8 mouse cellular contexts compared by ENCODE assay signal in genomic region chr2:90904076-90904855, GRCm38 (mm10). TPM values are rescaled to one million over a fixed set of nuclear protein-coding genes. Genes with fewer than 3 reads are reported as not detected.
A peak's percentile ranks its signal among the peaks of the same experiment; 100 is the strongest.
DNase-seq lines count a peak whose midpoint lies in the region; ATAC-seq lines count a peak whose summit lies in the region.

TSS of gene Kbtbd4 (plus strand) at chr2:90904740.
TSS of gene Ndufs3 (minus strand) at chr2:90904827.

- peak within 1 kb of the TSS; percentile 95 for H3K9ac ChIP-seq in hindbrain, embryonic 11.5 days (ENCODE audit: low read depth, low read length)

- peaks cover 4% of the 10 kb centered on the region for H3K4me1 ChIP-seq in hindbrain, embryonic 11.5 days (replicated peaks; ENCODE audit: control insufficient read depth, insufficient read depth, low read length)

- H3K4me2 ChIP-seq in hindbrain, embryonic 11.5 days (replicated peaks; ENCODE audit: low read depth, low read length): peak within 1 kb of the TSS; percentile 40

- peaks cover 5% of the 10 kb centered on the region; the same call in 1 of the 2 replicates for H3K36me3 ChIP-seq in hindbrain, embryonic 11.5 days (ENCODE audit: control insufficient read depth, insufficient read depth, low read length)

- no peaks in the 10 kb centered on the region for H3K9me3 ChIP-seq in hindbrain, embryonic 11.5 days (ENCODE audit: control insufficient read depth, low read length)

- peak; percentile 93 for ATAC-seq in hindbrain, embryonic 11.5 days (ENCODE audit: low FRiP score)

- peak within 1 kb of the TSS; percentile 85 for H3K27ac ChIP-seq in hindbrain, embryonic 11.5 days (ENCODE audit: low read depth, low read length)

- DNase-seq in Muller cell, postnatal 12 days (ENCODE audit: inconsistent ontology term): peak; percentile 95
- DNase-seq in cerebellum, adult 9-11 months: peak; percentile 88
- peak; percentile 62 to 91 for DNase-seq in frontal cortex, adult 2 months (ENCODE audit: extremely low spot score in 1 of 2, low spot score in 1 of 2)
- DNase-seq in hindbrain, embryonic 11.5 days (ENCODE audit: low spot score): peak; percentile 95
- DNase-seq in layer of hippocampus, postnatal 14 days (ENCODE audit: low spot score in 2 of 2): peak; percentile 87 to 89
- peak; percentile 89 for DNase-seq in lung, postnatal 25 days (ENCODE audit: low spot score)
- peak; percentile 94 for DNase-seq in retina, embryonic 14.5 days (ENCODE audit: low spot score)
- DNase-seq in thymus, postnatal 4 days: peak; percentile 91

- no peaks in the 10 kb centered on the region for H3K27me3 ChIP-seq in hindbrain, embryonic 11.5 days (ENCODE audit: control insufficient read depth, insufficient read depth, low read length)

- WGBS in hindbrain, embryonic 11.5 days: under 1% methylated on average over 43 of the region's 43 CpGs

- peak within 1 kb of the TSS; percentile 78 for H3K4me3 ChIP-seq in hindbrain, embryonic 11.5 days (ENCODE audit: low read depth, low read length)

RNA-seq across cellular contexts. Expression of gene Kbtbd4, which starts in this region (rescaled TPM):
- polyA plus RNA-seq in frontal cortex, adult 2 months (2012; rRNA removed): 24.5 and 28.2 TPM in 2 replicates
- polyA plus RNA-seq in hindbrain, embryonic 11.5 days (2014; fragmentation: Nextera tagmentation; extraction: Ambion mirVana): 46.0 and 49.3 TPM in 2 replicates
- total RNA-seq in layer of hippocampus, postnatal 14 days (2021): 10 to 100 TPM; 31.3 to 38.8 TPM

RNA-seq across cellular contexts. Expression of gene Ndufs3, which starts in this region (rescaled TPM):
- polyA plus RNA-seq in frontal cortex, adult 2 months (2012; rRNA removed): 216 and 222 TPM in 2 replicates
- polyA plus RNA-seq in hindbrain, embryonic 11.5 days (2014; fragmentation: Nextera tagmentation; extraction: Ambion mirVana): 215 and 217 TPM in 2 replicates
- total RNA-seq in layer of hippocampus, postnatal 14 days (2021): 100 to 1,000 TPM; 226 to 232 TPM

Comparison
In these comparisons a context has a peak if more than half of its experiments do, and no peak if none do; other contexts are left out.
1. Peak in every context shown above with its lines: DNase-seq, ATAC-seq, H3K4me3 ChIP-seq and H3K27ac ChIP-seq.